Mouse (Mus musculus) CD4-positive, CD25-positive, alpha-beta regulatory T cell, adult 2 months (primary cell): ENCODE data around the gene Cfap70.
A peak's percentile ranks its signal among the peaks of the same experiment; 100 is the strongest.

Source experiments
- DNase-seq: peaks from one replicate; pipeline ENCODE4 v3.0.0-alpha.2; 2012; ENCODE audit warnings: low read depth, low spot score

Cfap70 gene

DNA sequence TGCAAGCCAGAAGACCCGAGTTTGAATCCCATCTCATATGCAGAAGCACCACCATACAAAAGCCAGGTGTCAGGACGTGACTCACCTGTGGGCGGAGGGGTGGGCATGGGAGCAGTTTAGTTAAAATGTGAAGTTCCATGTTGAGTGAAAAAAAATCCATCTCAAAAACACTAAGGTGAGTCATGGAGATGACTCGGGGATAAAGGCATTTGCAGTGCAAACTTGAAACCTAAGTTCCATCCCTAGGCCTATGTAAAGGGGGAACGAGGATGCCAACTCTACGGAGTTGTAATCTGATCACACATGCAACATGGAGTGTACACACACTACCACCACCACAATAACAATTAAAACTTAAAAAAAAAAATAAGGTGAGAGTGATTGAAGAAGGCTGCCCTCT is 29.0 kb downstream of the Cfap70 start:
- DNase-seq, result no peak

DNA sequence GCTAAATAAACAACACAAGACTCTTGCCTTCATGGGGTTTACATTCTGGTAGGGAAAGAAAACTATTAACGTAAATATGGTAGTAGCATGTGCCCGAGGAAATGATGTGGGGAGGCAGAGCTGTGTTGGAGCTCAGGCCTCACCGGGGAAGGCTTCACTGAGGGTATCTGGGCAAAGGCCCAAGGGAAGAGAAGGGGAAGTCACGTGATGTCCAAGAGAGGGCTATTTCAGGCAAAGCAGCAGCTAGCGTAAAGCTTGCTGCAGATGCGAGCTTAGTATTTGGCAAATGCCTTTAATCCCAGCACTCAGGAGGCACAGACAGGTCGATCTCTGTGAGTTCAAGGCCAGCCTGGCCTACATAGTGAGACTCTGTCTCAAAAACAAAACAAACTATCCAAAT is 29.8 kb downstream of the Cfap70 start:
- no peak for DNase-seq

DNA sequence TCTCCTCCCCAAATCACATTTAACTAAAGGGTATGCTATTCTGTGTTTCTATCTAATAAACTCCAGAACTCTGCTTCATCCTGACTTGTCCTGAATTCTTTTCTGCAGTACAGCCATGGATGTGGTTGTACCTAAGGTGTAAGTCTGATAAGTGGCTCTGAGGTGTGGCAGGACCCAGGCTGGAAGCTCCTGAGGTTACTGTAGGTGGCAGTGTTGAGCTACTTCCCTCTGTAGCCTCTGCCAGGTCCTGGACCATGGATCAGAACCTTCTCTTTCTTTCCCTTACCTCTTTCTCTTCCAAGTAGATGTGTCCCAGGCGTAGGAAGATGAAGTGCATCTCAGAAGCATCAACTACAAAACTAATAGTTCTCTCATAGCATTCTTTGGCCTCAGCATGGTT is 52.0 kb downstream of the Cfap70 start:
- peak; percentile 64 for DNase-seq

DNA sequence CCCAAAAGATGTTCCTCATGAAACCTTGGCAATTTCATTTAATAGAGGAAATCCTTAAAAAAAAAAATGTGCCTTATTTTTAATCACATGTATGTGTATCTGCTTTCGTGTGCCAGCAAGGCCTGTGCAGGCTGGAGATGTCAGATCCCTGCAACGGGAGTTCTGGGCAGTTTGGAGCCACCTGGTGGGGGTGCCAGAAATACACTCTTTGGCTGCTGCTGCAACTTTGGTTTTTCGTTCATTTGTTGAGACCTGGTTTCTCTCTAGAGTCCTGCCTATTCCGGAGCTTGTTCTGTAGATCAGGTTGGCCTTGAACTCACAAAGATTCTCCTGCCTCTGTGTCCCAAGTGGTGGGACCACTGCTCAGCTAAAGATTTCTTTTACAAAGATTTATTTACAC is 53.2 kb downstream of the Cfap70 start:
- peak; percentile 56 for DNase-seq

DNA sequence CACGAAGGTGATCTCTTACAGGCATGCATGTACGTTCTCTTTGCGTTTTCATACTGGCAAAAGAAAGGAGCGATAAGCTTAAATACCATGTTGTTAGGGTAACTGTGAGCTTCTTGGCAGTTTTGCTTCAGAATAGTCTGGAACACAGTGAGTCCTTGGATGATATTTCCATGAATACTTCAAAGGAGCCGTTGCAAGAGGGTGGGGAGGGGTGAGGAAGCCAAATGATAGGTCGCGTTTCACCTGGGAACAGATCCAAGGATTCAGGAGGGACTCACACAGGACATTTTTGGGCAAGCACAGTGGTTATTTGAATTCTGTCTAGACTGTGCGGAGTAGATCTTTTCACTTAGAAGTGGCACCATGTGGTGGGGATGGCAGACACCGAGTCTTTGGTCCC is 54.8 kb downstream of the Cfap70 start:
- DNase-seq, result no peak

DNA sequence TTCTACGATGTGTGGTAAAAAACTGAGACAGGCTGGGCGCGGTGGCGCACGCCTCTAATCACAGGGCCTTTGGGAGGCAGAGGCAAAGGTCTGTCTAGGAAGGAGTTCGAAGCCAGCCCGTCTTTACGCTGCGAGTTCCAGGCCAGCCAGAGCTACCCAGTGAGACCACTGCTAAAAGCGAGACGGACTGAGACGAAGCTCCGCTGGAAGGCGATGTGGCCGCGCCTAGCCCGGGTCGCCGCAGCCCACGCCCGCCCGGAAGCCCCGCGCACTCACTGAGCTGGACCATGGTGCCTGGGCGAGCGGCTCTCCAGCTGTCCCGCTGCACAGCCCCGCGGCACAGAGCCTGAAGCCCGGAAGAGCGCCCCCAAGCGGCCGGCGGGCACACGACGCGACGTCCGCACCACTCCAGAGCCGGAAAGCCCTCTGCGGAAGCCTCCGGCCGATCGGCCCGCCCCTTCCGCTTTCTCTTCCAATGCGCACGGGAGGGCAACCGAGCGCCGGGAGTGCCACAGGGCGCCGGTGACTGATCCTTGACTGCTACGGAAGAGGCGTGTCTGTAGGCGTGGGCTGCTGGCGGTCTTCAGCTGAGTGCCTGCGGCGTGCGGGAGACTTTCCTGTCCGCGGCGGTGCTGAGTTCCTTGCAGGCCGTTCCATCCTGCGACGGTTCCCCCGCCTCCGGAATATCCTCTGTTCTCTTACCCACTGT is 58.7 kb downstream of the Cfap70 start, which contains the start of gene Mrps16:
Gene Mrps16, minus strand, starts transcription at position 430 of the 709 bp plus-strand sequence.
- peak; percentile 98 for DNase-seq

DNA sequence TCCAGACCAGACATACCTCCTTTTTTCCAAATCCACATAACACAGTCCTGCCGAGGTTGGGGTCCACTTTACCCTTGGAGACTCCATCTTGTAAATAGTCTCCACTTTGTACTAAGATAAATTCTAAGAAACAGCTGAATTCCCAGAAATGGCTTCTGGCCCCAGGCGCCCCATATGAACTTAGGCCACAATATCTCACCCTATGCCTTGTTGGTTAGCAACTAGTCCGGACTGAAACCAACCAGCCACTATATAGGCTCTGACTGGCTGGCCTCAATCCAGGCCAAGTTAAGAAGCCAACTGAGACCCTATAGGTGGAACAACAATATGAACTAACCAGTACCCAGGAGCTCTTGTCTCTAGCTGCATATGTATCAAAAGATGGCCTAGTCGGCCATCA is 59.7 kb downstream of the Cfap70 start:
- no peak for DNase-seq

DNA sequence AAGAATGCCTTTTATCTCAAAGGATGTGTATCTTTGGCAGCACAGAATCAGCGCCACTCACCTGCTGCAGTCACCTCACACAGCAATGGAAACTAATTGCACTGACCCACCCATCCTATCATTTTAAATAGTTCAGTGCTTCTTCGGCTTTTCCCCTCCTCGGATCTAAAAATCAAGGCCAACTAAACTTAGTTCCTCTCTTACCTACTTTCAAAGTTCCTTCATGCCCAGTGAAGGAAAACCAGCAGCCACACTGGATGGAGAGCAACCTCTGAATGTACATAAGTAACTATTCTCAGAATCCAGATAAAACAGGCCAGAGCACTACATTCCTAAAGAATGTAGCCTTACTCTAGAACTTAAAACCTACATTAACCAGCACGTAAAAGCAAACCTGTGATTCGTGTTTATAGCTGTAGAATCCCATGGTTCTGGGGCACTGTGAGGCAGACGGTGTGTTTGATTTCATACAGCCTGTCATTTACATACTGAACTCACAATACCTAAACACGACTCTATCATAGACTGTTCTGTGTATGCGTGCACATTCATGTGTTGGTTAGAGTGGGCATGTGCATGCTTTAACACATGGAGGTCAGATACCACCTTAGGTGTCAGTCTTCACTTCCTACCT is 62.5 kb downstream of the Cfap70 start:
- DNase-seq, result no peak

DNA sequence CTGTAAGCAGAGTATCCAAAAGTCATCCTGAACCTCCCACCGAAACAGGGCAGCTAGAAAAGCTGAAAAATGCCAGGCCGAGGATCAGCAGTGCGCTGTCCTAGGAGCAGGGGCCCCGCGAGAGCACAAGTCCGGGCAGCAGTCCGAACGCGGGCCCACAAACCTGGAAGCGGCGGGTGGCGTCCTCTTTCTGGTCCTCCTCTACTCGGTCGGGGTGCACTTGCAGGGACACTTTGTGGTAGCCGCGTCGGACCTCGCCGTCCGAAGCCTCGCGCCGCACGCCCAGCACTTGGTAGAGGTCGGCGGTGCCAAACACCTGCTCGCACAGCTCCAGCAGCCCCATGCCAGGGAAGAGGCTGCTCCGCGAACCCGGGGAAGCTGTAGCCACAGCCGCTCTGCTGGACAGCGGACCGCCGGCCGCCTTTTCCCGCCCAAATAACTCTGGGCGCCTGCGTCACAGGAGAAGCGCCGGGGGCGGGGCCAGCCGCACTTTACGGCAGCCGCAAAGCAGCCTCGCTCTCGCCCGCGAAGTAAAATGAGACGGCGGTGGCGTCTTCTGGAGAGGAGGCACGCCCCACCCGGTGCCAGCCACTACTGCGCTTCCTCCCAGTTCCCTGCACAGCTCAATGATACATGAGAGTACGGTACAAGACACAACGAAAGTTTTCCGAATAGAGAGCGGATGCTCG is 63.4 kb downstream of the Cfap70 start, which contains the start of gene Dnajc9:
Gene Dnajc9, minus strand, starts transcription at position 470 of the 689 bp plus-strand sequence.
- DNase-seq, result peak; percentile 95

DNA sequence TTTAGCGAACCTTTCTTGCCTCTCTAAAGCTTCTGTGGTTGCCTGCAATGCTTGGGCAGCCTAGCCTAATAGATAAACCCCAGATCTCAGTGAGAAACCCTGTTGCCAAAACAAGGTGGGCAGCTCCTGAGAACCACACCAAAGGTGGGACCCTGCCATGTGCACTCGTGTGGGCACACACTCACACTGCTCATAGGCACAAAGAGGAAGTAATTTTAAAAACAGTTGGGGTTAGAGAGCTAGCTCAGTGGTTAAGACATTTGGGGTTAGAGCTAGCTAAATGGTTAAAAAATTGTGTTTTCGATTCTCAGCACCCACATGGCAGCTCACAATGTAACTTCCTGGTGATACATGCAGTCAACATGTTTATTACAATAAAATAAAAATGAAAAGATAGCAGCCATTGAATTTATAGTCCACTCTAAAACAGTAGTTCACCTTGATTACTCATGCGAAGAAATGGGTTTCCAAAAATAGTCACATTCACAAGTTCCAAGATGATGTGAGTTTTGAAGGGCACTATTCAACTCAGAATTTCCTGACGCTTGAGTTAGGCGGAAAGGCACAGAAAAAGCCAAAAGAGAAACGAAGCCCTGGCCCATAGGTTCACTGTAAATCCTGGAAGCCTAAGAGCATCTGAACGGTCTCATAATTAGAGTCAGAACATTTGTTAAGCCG is 72.1 kb downstream of the Cfap70 start:
- DNase-seq, result peak; percentile 33

DNA sequence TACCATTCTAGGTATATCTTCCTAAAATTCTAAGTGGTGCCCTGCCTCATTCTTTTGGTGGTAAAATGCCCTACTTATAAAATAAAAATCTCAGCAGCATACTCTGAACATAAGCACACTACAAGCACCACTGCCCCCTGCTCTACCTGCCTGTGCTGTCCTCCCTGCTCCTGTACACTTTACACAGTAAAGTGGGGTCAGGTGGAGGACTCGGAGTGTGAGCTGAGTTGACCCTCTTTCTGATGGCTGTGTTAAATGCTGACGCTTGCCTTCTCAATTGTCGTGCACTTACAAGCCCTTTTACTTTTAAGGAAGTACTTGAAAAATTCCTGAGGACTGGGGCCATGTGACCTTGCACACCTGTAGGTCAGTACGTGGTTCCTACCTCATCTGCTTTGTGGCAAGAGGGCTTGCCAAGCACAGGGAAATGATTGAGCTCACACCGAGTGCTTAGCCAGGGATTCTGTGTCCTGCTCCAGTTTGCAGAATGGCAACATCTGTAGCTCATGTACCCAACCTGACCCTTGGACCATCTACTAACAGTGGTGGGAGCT is 72.9 kb downstream of the Cfap70 start:
- no peak for DNase-seq

DNA sequence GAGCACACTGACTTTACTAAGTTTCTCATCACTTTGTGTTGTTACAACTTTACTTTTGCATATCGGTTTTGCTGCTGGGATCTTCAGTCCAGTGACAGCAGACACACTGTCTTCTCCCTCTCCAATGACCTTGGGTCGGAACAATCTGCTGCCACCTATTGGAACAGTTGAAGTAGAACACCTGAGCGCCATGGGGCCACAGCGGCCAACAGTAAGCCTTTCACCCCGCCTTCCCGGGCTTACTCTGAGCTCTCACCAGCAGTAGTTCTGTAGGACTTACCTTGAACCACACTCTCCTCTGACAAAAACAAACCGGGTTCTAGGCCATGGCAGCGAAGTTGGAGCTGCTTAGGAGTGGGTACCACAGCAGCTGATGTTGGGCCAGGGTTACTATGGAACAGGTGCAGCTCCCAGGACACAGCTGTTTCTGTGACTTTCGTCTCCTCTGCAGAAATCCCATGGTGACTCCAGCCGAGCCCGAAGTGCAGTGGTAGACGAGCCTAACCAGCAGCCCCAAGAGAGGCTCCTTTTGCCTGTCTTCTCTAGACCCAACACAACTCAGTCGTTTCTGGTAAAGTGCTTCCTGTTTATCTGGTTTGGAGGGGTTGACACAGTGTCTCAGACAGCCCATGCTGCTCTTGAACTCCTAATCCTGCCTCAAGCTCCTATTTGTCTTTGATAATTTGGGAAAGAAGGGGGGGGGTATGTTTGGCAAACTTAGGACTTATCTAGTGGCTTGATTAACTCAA is 73.5 kb downstream of the Cfap70 start:
- DNase-seq, result peak; percentile 86

DNA sequence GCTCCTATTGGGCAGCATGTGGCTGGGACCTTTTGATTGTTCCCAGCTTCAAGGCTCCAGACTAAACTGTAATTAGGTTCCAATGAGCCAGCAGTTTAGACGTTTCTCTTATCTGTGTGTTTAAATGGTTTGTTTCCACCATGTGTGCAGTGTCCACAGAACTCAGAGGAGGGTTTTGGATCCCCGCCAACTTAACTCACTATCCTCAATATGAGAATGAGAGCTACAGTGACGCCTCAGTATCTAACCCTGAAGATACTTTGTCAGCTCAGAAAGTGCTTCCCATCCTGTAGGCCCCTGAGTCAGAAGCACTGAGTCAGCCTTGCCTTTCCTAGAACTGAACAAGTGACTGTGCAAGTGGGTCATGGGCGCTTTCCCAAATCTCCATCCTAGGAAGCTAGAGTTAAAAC is 74.9 kb downstream of the Cfap70 start:
- no peak for DNase-seq

DNA sequence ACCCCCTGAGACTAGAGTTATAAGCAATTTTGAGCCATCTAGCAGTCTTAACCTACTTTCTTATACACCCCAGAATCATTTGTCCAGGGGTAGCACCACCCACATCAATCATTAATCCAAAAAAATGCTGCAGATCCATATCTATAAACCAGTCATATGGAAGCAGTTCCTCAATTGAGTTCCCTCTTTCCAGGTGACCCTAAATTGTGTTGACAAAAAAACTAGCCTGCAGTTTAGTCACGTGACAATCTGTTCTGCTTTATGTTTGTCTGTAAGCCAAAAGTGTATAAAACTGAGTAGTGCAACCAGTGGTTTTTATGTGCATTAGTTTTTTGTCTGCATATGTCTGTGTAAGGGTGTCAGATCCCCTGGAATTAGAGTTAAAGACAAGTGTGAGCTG is 80.2 kb downstream of the Cfap70 start:
- no peak for DNase-seq

DNA sequence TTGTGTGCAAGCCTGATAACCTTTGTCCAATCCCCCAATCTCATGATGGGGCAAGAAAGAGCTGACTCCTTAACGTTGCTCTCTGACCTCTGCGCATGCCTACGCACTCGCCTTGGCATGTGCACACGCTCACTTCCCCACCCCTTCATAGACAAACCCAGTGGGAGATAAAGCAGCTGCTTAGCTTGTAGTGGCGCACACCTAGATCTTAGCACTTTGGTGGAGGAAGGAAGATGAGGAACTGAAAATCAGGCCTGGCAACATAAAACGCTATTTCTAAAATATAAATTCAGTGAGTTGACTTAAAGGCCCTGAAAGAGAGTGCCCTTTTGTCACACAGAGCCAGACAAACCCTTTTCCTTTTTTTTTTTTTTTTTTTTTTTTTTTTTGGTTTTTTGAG is 81.2 kb downstream of the Cfap70 start:
- DNase-seq, result no peak

DNA sequence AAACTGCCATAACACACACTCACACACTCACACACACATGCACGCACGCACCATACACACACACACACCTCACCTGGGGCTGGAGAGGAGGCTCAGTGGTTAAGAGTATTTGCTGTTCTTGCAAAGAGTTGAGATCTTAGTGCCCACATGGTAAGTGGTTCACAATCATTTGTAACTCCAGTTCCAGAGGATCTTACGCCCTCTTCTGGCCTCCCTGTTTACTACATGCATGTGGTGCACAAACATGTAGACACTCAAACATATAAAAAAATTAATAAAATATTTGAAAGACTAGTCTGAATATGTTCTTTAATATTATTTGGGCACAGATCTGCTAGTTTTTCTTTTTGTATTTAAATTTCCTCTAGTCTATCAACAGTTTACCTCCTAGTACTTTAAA is 83.8 kb downstream of the Cfap70 start:
- DNase-seq, result no peak

DNA sequence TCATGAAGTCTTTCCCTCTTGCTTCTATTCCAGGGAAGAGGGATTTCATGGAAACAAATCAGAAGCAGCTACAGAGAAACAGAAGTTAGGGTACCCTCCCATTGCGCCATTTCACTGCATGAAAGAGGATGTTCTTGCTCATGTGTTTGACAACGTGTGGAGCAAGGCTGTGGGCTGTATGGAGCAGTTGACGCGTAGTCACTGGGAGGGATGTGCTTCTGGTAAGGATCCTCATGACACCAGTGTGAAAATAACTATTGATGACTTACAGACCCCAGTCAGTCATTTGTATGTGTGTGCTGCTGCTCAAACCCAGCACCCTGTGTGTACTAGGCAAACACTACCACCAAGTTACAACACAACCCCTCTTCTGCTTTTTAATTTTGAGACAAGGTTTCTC is 88.8 kb downstream of the Cfap70 start:
- DNase-seq, result no peak

DNA sequence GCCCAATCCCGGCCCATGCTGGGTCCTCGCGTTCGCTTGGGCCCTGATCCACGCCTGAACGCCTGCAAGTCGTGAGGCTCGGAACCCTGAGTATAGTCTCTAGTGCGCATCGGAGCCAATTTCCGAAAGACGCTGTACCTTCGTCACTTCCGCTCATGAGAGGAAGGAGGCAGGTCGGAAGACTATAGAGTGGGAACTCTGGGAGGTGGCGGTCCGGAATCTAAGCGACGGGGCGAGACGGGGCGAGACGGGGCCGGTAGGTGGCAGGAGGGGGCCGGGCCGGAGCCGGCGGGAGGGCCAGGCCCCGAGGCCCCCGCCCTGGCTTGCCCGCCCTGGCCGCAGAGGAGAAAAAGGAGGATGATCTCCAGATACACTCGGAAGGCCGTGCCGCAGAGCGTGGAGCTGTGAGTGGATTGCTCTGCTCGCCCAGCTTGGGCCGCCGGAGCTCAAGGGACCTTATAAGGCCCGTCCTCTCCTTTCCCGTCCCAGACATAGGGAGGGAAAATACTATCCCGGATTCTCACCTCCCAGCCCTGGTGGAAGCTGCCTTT is 104.0 kb downstream of the Cfap70 start, which contains the start of the genes Ecd and Fam149b:
Gene Ecd, minus strand, starts transcription at position 131 of the 551 bp plus-strand sequence.
Gene Fam149b, plus strand, starts transcription at position 172 of the 551 bp plus-strand sequence.
- DNase-seq, result peak; percentile 95

DNA sequence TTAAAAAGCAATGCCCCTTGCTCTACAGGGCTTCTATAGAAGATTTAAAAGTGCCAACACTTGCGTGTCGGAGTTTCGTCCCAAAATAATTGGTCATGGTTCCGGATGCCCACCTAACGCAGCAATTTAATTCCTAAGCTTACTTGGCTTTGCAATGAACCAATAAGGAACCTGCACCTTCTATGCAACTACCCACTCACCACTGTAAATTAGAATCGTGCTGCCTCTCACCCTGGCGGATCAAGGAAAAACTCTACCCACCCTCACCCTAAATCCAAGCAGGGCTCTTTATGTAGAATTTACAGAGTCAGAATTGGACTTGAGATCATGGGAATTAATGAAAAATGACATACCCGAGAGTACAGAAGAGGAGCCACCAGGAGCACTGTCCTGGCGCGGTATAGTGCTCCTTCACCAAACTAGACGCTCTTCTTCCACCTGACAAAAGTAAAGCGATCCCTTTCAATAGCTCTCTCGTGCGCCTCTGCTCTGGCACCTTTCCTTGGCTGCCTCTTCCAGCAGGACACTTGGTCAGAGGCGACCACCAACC is 104.5 kb downstream of the Cfap70 start:
- no peak for DNase-seq

DNA sequence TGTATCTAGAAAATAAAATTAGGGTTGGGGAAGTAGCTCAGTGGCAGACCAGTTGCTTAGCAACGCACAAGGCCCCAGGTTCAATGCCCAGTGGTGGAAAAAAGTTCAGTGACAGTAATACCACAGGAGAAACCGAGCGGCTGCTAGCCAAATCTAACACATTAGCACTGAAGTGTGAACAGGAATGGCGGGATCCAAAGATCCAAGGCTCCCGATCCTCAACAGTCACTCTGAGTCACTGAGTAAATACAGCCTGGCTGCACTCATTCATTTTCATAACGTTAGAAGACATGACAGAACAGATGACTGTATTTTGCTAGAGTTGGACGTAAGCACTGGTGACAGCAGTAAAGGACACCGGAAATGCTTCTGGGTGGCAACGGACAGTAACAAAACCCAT is 106.1 kb downstream of the Cfap70 start:
- DNase-seq, result no peak
